Mouse (Mus musculus): Measurements from ENCODE around the gene Synj2bp.
"Not testable (repeated sequence)": the region's sequence is repeated elsewhere in the genome, so short reads cannot be mapped to it uniquely, and the experiment has no call there.

The Synj2bp gene

DNA sequence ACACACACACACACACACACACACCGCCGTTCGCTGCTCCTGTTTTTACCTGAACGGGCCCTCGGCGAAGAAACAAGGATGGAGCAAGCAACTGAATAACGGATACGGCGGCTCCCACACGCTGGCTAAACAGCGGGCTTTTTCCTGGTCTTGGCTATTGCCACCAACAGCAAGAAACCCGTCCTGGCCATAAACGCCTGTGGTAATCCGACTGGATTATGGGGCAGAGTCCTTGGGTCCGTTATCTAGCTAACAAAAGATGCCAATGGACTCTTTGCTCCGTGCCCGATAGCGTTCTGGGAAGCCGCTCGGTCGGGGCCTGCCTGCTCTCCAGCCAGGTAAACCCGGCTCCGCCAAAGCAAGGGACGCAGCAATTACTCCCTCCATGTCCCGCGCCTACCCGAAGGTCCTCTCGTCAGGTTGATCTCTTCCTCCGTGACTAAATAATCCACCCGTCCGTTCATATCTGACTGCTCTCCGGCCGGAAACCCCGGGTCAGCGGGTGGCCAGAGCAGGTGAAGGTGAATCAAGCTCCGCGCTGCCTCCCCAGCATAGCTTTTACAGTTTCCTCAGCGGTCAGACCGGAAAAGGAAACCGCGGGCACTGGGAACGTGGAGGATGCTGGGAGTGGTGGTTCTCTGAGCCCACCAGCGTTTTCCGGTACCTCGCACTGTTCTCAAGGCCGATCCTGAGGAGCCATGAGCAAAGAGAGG, at the start of gene Synj2bp, which contains the start of gene Gm20498:
Gene Synj2bp (minus strand): TSS at position 596 of the 713 bp plus-strand sequence.
Gene Gm20498 (minus strand): TSS at position 590 of the 713 bp plus-strand sequence.
- peak; percentile 87 for DNase-seq (ENCODE audit: low spot score)

DNA sequence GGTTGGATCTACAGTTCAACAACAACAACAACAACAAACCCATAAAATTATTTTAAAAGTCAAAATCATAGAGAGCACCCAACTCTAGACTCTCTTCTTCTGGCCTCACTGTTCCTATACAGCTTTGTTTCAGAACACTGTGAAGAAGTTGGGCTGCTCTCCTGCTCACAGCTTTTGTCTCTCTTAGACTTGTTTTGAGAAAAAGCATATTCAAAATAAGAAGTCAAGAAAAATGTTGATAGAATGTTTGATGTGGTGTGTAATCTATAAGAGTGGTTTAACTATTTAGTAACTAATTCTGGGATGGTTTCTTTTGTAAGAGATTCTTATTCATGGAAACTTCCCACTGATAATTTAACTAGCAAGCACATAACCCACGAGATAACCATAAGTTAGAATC, 35.7 kb upstream of the Synj2bp start, which contains the start of gene Adam21:
Gene Adam21 (minus strand): TSS at position 101 of the 400 bp plus-strand sequence.
- DNase-seq (ENCODE audit: low spot score), result no peak

DNA sequence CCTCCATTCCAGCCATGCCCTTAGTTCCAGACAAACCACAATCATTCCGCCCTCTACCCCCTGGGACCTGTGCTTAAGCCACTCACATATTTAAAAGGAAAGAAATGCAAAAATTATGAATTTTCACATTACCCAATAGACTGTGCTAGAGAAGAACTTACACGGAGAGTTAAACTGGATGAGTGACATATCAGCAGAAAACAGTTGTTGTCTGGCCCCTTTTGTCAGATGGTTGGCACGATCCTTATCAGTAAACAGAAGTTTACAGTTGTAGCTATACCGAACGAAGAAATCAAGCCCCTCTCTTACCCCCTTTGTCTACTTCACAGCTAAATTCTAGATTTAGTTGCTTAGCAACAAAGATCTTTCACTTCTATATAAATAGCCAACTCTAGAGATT, 35.2 kb upstream of the Synj2bp start:
- DNase-seq (ENCODE audit: low spot score), result no peak

DNA sequence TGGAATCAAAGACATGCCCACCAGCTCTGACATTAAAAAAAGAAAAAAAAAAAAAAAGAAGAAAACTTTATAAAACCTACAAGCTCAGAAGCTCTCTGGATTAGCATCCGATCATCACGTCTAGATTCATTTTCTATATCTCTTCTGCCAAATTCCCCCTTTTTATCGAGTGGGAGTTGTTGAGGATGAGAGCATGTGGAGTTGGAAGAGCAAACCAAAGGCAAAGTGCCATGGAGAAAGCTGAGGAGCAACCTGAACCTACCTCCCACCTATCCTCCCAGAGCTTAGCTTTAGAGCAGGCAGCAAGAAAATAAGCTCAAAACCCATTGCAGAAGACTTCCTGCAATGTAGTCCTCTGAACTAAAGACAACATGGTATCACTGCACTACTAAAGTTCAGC, 31.5 kb upstream of the Synj2bp start:
- DNase-seq (ENCODE audit: low spot score), result no peak

DNA sequence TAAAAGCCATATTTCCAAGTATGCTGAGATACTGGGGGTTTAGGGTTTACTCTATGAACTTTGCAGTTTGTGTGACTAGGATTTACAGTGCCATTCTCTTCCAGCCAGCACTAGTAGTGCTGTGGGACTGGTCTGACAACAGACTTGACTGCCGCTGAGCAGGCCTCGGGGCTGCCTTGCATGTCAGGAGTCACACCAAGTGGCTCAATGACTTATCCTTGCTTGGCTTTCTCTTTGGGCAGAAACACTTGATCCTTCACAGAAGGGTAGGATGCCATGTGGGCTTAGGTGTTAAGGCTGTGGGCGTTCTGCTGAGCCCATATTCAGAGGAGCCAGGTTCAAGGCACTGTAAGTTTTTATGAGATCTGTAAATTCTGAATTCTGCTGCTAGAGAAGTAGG, 16.6 kb upstream of the Synj2bp start:
- no peak for DNase-seq (ENCODE audit: low spot score)

DNA sequence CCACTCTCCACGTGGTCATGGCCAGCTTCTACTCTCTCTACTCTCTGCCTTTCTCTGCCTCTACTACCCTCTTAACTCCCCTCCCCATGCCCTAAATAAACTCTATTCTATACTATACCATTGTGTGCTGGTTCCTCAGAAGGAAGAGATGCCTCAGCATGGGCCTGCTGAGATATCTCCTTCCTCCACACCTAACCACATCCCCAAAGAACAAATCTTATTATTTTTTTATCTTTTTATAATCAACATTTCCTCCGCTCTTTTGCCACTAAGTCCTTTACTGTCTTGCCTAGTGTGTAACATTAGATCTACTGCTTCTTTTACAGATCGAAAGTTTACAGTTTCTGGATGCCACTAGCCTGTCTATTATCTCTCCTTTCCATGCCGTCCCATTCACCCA, 14.5 kb upstream of the Synj2bp start:
- no peak for DNase-seq (ENCODE audit: low spot score)

DNA sequence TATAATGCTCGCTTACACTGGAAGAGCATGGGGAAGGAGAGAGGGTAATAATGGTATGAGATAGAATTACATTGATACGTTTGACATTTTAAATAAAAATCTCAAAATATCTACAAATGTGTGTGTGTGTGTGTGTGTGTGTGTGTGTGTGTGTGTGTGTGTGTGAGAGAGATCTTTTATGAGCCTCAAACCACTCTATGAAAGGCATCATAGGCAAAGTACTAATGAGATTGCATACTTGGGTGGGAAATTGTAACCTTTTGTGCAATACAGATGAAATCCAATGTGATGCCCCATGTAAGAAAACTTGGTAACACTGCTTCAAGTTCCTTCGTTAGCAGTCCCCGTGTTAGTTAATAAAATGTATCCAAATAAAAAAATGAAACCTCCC, 313 bp upstream of the Synj2bp start:
- peak; percentile 40 for DNase-seq (ENCODE audit: low spot score)

DNA sequence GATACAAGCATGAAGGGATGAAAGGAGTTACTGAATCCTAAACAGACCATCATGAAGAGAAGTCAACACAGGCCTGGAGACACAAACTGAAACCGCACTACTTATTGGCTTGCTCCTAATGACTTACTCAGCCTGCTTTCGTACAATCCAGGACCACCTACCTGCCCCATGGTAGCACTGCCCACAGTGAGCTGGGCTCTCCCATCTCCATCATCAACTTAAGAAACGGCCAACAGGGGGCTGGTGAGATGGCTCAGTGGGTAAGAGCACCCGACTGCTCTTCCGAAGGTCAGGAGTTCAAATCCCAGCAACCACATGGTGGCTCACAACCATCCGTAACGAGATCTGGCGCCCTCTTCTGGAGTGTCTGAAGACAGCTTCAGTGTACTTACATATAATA, 2.1 kb downstream of the Synj2bp start:
- DNase-seq (ENCODE audit: low spot score), result not testable (repeated sequence)

DNA sequence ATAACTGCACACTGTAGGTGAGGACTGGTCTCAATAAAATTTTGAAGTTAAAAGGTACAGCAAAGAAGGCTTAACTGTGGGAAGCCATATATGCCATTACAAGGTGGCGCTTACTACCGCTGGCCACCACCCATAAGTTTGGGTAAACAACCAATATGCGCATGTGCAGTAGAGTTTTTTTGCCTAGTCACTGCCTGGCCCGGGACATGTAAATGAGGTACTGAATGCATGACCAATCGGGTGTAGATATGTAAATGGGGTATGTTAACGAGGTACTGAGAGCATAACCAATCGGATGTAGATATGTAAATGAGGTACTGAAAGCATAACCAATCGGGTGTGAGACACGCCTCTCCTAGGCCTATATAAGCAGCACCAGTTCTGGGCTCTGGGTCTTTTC, 35.8 kb downstream of the Synj2bp start:
- DNase-seq (ENCODE audit: low spot score), result not testable (repeated sequence)

DNA sequence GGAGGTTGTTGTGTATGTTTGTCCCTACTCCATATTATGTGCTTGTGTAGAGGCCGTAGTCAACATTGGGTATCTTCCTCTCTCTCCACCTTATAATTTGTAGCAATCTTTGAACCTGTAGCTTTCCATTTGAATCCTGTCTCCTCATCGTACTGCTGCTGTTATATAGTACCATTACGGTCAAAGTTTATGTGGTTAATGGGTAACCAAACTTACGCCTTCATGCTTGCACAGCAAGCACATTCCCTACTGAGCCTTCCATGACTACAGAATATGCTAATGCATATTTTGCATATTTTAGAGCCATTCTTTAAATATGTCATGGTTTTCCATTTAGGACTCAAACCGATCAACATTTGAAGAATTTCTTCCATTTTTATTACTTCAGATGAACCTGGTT, 42.2 kb downstream of the Synj2bp start:
- no peak for DNase-seq (ENCODE audit: low spot score)

DNA sequence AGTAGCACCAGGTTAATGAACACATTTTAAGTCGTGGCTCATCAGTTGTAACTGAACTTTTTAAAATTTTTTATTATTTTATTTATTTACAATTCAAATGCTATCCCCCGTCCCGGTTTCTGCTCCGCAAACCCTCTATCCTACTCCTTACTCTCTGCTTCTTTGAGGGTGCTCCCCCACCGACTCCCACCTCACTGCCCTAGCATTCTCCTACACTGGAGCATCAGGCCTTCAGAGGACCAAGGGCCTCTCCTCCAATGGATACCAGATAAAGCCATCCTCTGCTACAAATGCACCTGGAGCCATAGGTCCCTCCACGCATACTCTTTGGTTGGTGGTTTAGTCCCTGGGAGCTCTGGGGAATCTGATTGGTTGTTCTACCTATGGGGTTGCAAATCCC, 47.4 kb downstream of the Synj2bp start:
- DNase-seq (ENCODE audit: low spot score), result no peak

DNA sequence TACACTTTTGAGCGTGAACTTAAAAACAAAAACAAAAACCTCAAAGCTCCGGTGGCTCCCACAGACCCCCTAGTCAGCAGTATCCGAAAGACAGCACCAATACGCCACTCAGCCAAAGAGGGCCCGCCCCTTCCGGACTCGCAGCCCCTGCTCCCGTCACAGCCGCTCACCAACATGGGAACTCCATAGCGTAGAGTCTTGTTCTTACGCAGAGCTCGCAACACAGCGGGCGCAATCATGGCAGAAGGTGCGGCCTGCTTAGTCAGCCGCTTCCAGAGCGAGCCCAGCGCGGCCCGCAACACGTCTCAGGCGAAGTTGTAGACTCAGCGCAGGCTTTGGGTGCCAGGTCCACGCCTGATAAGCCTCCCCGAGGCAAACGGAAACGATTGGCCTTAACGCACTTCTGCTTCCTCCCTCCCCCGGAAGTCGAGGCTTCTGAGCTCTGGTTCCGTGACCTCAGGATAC, 48.0 kb downstream of the Synj2bp start, which contains the start of gene Cox16:
Gene Cox16 (minus strand): TSS at position 401 of the 465 bp plus-strand sequence.
- peak; percentile 77 for DNase-seq (ENCODE audit: low spot score)

DNA sequence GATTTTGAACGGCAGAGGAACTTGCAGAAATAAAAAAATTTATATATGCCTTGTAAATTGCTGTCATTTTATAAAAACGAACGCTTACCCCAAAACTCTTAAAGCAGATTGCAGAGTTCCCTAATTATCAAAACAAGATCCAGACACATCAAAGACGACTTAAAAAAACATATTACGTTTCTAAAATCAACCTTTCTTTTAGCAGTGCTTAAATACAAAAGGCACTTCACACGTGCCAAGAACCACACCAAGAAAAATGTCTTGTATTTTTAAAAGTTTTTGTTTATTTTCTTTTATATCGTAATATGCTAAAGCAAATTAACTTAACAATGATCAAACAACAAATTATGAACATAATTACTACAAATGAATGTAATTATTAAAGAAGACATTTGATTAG, 48.5 kb downstream of the Synj2bp start:
- peak; percentile 10 for DNase-seq (ENCODE audit: low spot score)

DNA sequence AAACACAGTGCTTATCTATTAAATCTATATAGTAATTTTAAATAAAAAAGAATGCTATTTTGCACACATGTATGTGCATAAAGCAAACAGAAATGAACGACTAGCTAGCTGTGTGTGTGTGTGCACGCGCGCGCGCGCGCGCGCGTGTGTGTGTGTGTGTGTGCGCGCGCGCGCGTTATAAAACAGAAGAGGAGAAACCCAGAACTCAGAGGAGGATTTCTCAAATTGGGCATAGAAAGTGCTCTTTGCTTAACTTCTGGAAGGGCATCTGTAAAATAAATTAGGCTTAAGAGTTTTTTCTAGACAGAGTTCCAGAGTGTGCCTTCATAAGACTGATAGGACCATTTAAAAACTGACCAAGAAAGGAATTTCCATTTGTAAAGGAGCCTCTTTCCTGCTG, 49.1 kb downstream of the Synj2bp start:
- DNase-seq (ENCODE audit: low spot score), result peak; percentile 51

DNA sequence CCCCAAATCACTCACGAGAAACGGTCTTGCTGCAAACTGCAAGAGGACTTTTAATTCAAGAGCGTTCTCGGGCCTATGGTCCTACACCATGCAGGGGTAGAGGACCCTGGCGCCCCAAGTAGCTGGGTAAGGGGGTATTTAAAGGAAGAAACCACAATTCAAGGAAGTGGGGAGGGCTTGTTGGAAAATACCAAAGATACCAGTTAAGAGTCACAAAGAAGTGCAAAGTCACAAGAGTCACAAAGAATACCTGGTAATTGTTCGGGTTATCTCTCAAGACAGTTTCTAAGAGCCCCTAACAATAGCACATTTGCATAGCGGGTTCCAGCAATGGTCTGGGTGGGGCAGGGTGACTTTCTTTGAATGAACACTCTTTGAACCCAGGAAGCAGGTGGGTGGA, 73.7 kb downstream of the Synj2bp start:
- DNase-seq (ENCODE audit: low spot score), result not testable (repeated sequence)
